Mouse (Mus musculus) hindbrain, embryonic 13.5 days (tissue): ENCODE measurements around the gene Clpp. TPM values are rescaled to one million over a fixed set of nuclear protein-coding genes. Genes with fewer than 3 reads are reported as not detected.

Experiments
- ATAC-seq: fragments of 200-750 bp; cut with Nextera tagmentation; 2 replicates; pipeline ENCODE4 v1.8.0; 2017; ENCODE audit warnings: moderate TSS enrichment; ENCODE audit not compliant: low FRiP score
- H3K27ac ChIP-seq: fragments of 300-500 bp; sonication (generic); 2 replicates; pipeline ENCODE4 v1.5.1; 2015; ENCODE audit warnings: inconsistent platforms, mild to moderate bottlenecking, moderate library complexity
- H3K27me3 ChIP-seq: fragments of 300-500 bp; sonication (generic); 2 replicates; pipeline ENCODE4 v1.6.1; 2015; ENCODE audit warnings: mild to moderate bottlenecking, inconsistent platforms
- H3K36me3 ChIP-seq: fragments of 300-500 bp; sonication (generic); 2 replicates; pipeline ENCODE4 v1.6.1; 2015; ENCODE audit warnings: mild to moderate bottlenecking, inconsistent platforms
- H3K4me1 ChIP-seq: fragments of 300-500 bp; sonication (generic); replicated peaks from 2 replicates; pipeline ENCODE4 v1.6.1; 2015; ENCODE audit warnings: inconsistent platforms
- H3K4me2 ChIP-seq: fragments of 300-500 bp; sonication (generic); 2 replicates; pipeline ENCODE4 v1.6.1; 2015; ENCODE audit warnings: inconsistent platforms, mild to moderate bottlenecking, moderate library complexity
- H3K4me3 ChIP-seq: fragments of 300-500 bp; sonication (generic); 2 replicates; pipeline ENCODE4 v1.5.1; 2015; ENCODE audit warnings: mild to moderate bottlenecking, inconsistent platforms
- H3K9ac ChIP-seq: fragments of 300-500 bp; sonication (generic); 2 replicates; pipeline ENCODE4 v1.6.1; 2015; ENCODE audit warnings: mild to moderate bottlenecking, inconsistent platforms
- H3K9me3 ChIP-seq: fragments of 300-500 bp; sonication (generic); 2 replicates; pipeline ENCODE4 v1.6.1; 2016; ENCODE audit warnings: inconsistent platforms
- WGBS: fragments of 180-500 bp; shearing (Covaris S2); methylation state at CpG from one replicate; pipeline ENCODE4 v1.1.7; 2015; 5-methylcytosine and 5-hydroxymethylcytosine counted together
- polyA plus RNA-seq: library from polyadenylated mRNA; unstranded; fragments of >200 nt; fragmentation: Nextera tagmentation; extraction: Ambion mirVana; gene quantifications from 2 replicates; pipeline ENCODE4 v1.2.1, GENCODE M21; 2015

Clpp gene
- polyA plus RNA-seq, 1 experiment from 2014 or later = 163 TPM

DNA sequence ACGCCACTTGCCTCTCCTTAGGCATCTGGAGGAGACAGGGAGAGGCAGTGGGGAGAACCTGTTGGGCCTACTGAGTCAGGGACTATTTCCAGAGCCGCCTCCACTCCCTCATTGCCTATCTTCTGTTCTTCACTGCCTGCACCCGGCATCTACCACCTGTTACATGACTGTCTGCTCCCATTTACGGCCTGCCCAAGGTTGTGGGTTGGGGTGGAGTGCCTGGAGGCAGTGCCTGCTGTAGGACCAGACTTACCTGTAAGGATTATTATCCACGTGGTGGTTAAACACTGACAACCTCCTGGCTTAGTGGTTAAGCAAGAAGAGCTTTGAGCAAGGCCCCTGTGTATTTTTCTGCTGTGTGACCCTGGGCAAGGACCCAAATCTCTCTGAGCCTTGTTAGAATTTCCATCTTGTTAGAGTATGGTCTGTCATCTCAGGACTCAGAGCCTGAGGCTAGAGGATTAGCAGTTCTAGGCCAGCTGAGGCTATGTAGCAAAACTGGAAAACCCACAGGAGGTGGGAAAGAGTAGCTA lies 15.3 kb upstream of the Clpp start:
- 82% methylated on average over 5 of the region's 5 CpGs for WGBS
- ATAC-seq = no peak
- no peak overlapping the region for H3K27ac ChIP-seq
- no peaks in the 10 kb centered on the region for H3K36me3 ChIP-seq
- H3K4me3 ChIP-seq = no peak overlapping the region
- H3K4me2 ChIP-seq = no peak overlapping the region
- no peak overlapping the region for H3K9ac ChIP-seq
- H3K4me1 ChIP-seq = no peaks in the 10 kb centered on the region
- H3K27me3 ChIP-seq = no peaks in the 10 kb centered on the region
- H3K9me3 ChIP-seq = no peaks in the 10 kb centered on the region

DNA sequence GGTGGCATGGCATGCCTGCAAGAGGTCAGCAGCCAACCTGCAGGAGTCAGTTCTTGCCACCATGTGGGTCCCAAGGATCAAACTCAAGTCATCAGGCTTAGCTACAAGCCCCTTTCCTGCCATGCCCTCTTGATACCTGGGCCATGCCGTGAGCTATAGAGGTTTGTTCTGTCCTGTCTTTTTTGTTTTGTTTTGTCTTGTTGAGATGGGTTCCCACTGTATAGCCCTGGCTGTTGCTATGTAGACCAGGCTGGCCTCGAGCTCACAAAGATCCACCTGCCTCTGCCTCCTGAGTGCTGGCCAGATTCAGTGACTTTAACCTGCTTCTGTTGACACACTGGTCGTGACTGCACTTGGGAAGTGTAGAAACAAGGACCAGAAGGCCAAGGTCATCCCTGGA lies 14.7 kb upstream of the Clpp start:
- no peak overlapping the region for H3K27ac ChIP-seq
- no peak overlapping the region for H3K4me2 ChIP-seq
- no peak for ATAC-seq
- no peaks in the 10 kb centered on the region for H3K27me3 ChIP-seq
- H3K9me3 ChIP-seq = no peaks in the 10 kb centered on the region
- H3K4me3 ChIP-seq = no peak overlapping the region
- WGBS = 84% methylated on average over 3 of the region's 3 CpGs
- no peak overlapping the region for H3K9ac ChIP-seq
- no peaks in the 10 kb centered on the region for H3K4me1 ChIP-seq
- H3K36me3 ChIP-seq = no peaks in the 10 kb centered on the region

DNA sequence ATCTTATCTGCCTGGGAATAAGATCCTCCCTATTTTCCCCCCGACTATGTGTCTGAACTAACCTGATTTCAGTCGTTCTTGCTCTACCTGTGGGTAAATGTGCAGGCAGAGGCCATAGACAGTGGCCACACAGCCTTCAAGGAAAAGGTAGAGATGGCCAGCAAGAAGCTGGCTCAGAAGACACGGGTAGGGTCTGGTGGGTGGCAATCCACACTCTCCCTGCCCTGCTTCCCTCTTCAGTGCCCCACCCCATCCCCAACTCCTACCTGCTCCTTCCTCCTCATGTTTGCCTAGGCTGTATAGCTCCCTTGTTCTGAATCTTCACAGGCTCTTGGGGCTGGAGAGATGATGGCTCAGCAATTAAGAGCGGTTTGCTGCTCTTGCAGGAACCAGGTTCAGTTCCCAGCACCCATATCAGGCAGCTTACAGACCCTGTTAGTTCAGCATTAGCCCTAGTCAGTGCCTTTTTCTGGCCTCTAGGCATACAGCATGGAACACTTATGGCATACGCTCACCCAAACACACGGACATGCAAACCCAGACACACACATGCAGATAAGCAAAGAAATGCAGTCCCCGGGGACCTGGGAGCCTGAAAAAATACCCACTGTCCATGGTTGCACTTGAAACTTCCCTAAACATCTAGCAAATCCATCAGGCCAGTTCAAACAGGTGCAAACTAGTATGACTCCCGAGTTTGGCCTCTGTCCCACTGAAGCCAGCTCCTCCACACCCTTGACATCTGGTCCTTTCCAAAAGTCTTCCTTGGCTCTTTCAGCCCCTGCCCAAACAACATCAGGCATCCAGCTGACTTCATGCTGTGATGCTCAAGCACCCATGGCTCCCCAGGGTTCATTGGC lies 13.3 kb upstream of the Clpp start:
- no peaks in the 10 kb centered on the region for H3K9me3 ChIP-seq
- H3K4me3 ChIP-seq = no peak overlapping the region
- no peaks in the 10 kb centered on the region for H3K4me1 ChIP-seq
- H3K9ac ChIP-seq = no peak overlapping the region
- H3K4me2 ChIP-seq = no peak overlapping the region
- no peak for ATAC-seq
- H3K36me3 ChIP-seq = no peaks in the 10 kb centered on the region
- H3K27ac ChIP-seq = no peak overlapping the region
- 78% methylated on average over 8 of the region's 8 CpGs for WGBS
- no peaks in the 10 kb centered on the region for H3K27me3 ChIP-seq

DNA sequence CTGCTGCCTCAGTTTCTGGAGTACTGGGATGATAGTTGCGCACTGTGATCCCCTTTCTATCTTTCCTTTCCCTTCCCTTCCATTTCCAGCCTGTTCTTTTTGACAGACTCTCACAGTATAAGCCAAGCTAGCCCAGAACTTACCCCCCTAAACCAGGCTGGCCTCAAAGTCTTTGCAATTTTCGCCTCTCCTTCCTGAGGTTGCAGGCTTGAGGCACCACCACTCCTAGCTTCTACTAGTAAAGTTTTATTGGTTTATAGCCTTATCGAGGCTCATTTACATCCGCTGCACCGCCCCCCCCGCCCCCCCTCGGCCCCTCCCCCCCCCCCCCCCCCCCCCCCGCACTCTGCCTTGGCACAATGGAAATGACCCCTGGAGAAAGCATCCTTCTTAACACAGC lies 10.6 kb upstream of the Clpp start:
- no peak for ATAC-seq
- 34% methylated on average over 7 of the region's 8 CpGs for WGBS
- no peaks in the 10 kb centered on the region for H3K27me3 ChIP-seq
- no peak overlapping the region for H3K4me2 ChIP-seq
- H3K9ac ChIP-seq = no peak overlapping the region
- H3K4me1 ChIP-seq = no peaks in the 10 kb centered on the region
- no peaks in the 10 kb centered on the region for H3K9me3 ChIP-seq
- H3K27ac ChIP-seq = no peak overlapping the region
- H3K36me3 ChIP-seq = no peaks in the 10 kb centered on the region
- H3K4me3 ChIP-seq = no peak overlapping the region

DNA sequence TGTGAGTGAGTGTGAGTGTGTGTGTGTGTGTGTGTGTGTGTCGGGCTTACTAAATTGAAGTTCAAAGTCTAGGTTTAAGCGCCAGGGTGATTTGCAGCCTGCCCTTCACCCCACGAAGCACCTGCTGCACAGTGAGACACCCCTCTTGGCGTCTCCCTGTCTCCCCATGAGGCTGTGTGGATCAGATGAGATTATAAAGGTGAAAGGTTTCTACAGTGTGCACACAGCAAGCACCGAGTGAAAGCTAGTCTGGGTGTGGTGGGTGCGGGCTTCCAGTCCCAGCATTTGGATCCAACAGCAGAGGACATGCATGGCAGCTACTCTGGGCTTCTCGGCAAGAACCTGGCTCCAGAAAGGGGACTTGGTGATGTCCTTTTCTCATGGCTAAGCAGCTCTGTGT lies 9.1 kb upstream of the Clpp start:
- no peak for ATAC-seq
- no peaks in the 10 kb centered on the region for H3K4me1 ChIP-seq
- no peak overlapping the region for H3K4me2 ChIP-seq
- no peak overlapping the region for H3K27ac ChIP-seq
- no peaks in the 10 kb centered on the region for H3K27me3 ChIP-seq
- H3K9ac ChIP-seq = no peak overlapping the region
- WGBS = 83% methylated on average over 7 of the region's 7 CpGs
- H3K36me3 ChIP-seq = no peaks in the 10 kb centered on the region
- no peaks in the 10 kb centered on the region for H3K9me3 ChIP-seq
- H3K4me3 ChIP-seq = no peak overlapping the region

DNA sequence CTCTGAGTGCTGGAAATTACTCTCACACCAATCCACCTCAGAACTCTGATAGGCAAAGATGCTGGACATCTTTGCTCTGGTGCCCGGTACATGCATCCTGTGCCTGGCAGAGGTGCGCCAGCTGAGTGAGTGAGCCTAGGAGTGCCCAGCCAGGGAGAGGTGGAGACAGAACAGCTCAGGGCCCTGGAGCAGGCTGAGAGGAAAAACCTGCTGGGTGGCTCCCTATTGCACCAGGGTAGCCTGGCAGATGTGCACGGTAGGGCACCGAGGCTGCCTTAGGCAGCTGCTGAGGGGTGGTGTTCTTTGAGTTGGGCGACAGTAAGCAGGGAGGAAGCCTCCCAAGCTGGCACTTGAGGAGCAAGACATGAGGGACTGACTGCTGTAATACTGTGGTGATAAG lies 8.1 kb upstream of the Clpp start, which contains the start of gene Acer1:
Acer1 (minus strand) TSS at position 114 of the 400 bp plus-strand sequence.
- Histone ChIP-seq H3K27me3 (no peaks in the 10 kb centered on the region), H3K4me2 (no peak within 1 kb of the TSS), H3K9me3 (no peaks in the 10 kb centered on the region), H3K36me3 (no peaks in the 10 kb centered on the region), H3K4me3 (no peak within 1 kb of the TSS), H3K27ac (no peak within 1 kb of the TSS), H3K4me1 (no peaks in the 10 kb centered on the region), H3K9ac (no peak within 1 kb of the TSS)
- 75% methylated on average over 5 of the region's 5 CpGs for WGBS
- no peak for ATAC-seq

DNA sequence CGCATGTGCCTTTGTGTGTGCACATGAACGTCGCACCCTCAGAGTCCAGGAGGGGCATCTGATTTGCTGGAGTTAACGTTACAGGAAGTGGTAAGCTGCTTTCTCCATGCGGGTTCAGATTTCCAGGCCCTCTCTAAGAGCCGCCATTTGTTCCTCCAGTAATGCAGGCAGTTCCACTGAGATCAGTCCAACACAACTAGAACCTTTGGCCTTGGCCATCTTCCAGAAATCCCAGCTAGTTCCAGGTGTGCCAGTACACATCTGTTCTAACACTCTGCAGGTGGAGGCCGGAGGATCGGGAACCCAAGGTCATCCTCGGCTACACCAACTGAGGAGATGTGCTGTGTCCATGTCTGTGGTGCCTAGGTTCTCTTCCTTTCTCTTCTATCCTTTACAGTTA lies 5.2 kb upstream of the Clpp start:
- ATAC-seq = no peak
- no peak overlapping the region for H3K27ac ChIP-seq
- no peaks in the 10 kb centered on the region for H3K9me3 ChIP-seq
- no peaks in the 10 kb centered on the region for H3K4me1 ChIP-seq
- H3K36me3 ChIP-seq = no peaks in the 10 kb centered on the region
- no peaks in the 10 kb centered on the region for H3K27me3 ChIP-seq
- no peak overlapping the region for H3K9ac ChIP-seq
- H3K4me2 ChIP-seq = no peak overlapping the region
- H3K4me3 ChIP-seq = no peak overlapping the region
- 89% methylated on average over 9 of the region's 9 CpGs for WGBS

DNA sequence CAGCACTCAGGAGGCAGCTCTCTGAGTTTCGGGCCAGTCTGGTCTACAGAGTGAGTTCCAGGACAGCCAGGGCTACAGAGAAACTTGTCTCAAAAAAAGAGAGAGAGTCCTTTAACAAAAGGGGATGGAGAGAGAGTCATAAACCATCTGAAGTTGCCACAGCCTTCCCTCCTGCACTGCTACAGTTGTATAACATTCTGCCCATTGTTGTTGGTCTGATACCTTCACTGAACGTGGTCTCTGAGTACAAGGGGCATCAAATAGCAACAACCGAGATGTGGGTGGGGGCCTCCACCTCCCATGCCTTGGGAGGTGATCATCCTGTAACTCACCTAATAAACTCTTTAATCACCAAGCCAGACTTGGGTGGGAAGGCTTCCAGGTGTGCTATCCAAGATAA lies 4.4 kb upstream of the Clpp start:
- no peaks in the 10 kb centered on the region for H3K27me3 ChIP-seq
- H3K9ac ChIP-seq = no peak overlapping the region
- no peaks in the 10 kb centered on the region for H3K36me3 ChIP-seq
- no peak overlapping the region for H3K4me3 ChIP-seq
- ATAC-seq = no peak
- no peaks in the 10 kb centered on the region for H3K9me3 ChIP-seq
- 84% methylated on average over 3 of the region's 3 CpGs for WGBS
- H3K4me1 ChIP-seq = peaks cover under 1% of the 10 kb centered on the region; the same call in 1 of the 2 replicates
- H3K27ac ChIP-seq = no peak overlapping the region
- no peak overlapping the region for H3K4me2 ChIP-seq

DNA sequence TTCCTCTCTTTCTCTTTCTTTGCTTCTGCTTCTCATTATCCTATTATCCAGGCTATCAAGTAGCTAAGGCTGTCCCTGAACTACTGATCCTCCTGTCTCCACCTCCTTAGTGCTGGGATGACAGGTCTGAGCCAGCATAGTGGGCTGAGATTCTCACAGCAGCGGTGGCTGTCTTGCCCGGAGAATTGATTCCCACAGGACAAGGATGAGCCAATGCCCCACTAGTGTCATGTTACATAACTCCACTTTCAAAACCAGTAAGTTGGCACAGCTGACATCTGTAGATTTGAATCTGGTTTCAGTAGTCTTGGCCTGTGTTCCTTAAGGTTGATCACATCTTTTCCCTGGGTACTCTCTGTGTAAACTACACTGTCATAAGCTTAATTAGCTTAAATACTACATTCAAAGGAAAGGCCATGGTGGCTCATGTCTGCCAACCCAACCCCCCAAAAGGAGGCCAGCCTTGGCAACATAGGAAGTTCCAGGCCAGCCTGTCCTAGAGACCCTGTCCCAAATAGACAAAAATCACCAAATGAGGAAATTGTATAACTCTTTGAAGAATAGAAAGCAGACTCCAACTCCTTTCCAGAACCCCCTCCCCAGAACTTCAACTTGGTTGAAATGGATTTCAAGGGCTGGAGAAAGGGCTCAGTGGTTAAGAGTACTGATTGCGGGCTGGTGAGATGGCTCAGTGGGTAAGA lies 3.9 kb upstream of the Clpp start:
- Histone ChIP-seq H3K9me3 (no peaks in the 10 kb centered on the region), H3K27ac (no peak overlapping the region), H3K4me2 (no peak overlapping the region), H3K27me3 (no peaks in the 10 kb centered on the region), H3K4me3 (no peak overlapping the region), H3K4me1 (peaks cover 6% of the 10 kb centered on the region), H3K9ac (no peak overlapping the region), H3K36me3 (no peaks in the 10 kb centered on the region)
- whole genome bisulfite sequencing = 81% methylated on average over 3 of the region's 3 CpGs
- no peak for ATAC-seq

DNA sequence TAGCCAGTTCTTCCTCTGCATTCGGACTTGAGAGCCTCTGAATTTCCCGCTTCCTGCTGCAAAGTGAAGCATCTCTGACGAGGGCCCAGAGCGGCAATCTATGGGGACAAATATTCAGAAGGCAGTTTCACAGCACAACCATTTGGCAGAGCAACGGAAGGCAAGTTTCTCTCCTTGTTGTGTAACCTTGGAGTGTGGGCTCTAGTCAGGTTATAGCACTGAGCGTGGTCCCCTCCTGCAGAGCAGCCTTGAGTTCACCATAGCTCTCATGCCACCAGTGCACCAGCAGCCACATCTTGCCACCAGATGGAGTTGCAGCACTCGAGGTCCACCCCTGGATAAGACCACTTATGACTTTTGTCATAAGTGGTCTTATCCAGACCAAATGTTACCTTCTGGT lies 1.7 kb upstream of the Clpp start:
- Histone ChIP-seq H3K27me3 (no peaks in the 10 kb centered on the region), H3K4me2 (no peak overlapping the region), H3K27ac (no peak overlapping the region), H3K9me3 (no peaks in the 10 kb centered on the region), H3K9ac (no peak overlapping the region), H3K4me3 (no peak overlapping the region), H3K4me1 (peaks cover 19% of the 10 kb centered on the region), H3K36me3 (peaks cover 13% of the 10 kb centered on the region)
- ATAC-seq = no peak
- 83% methylated on average over 7 of the region's 7 CpGs for WGBS

DNA sequence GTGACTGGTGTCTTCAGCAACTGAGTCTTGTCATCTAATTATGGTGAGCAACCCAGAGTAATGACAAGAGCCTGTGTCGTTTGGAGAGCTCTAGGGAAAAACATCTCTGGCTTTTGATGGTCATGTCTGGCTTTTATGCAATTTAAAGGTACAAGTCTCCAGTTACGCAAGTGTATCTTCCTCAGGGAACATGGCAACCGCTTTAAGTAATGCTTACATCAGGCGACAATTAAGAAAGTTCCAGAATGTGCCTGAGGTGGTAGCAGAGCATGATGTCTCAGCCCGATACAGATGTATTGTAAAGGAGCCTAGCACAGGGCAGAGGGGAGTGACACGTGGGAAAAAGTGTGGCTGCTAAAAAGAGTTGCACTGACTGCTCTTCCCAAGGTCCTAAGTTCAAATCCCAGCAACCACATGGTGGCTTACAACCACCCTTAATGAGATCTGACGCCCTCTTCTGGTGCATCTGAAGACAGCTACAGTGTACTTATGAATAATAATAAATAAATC lies 1.1 kb upstream of the Clpp start:
- Histone ChIP-seq H3K4me2 (peak overlapping the region; percentile 69), H3K9me3 (no peaks in the 10 kb centered on the region), H3K4me3 (peak overlapping the region; percentile 69), H3K36me3 (peaks cover 19% of the 10 kb centered on the region), H3K27ac (peak overlapping the region; percentile 88), H3K9ac (peak overlapping the region; percentile 84), H3K4me1 (peaks cover 19% of the 10 kb centered on the region), H3K27me3 (no peaks in the 10 kb centered on the region)
- ATAC-seq = no peak
- 73% methylated on average over 7 of the region's 7 CpGs for WGBS

DNA sequence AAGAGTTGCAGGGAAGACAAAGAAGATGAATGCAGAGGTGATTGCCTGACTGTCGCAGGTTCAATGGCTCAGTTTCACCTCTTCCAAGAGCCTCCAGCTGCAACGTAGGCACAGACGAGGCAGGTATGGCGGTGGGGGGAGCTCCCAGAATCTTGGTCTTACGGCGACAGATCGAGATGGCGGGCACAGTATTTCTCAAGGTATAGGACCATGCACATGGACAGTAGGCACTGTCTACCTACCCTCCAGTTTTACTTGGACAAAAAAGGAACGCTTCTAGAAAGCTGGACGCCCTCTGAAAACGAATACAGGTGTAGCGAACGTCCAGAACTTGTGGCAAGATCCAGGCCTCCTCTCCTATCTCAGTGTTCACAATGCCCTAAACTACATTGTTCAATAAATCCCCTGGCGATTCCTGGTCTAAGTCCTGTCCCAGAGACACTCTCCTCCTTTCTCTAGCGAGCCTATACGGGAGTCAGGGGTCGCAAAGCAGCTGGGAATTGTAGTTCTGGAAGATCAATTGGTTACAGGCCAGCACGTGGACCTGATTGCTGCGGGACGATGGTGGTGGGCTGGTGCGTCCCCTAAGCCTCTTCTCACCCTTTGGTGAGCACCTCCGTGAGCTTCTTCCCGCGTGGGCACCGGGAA lies 514 bp upstream of the Clpp start:
- peaks cover 25% of the 10 kb centered on the region for H3K36me3 ChIP-seq
- ATAC-seq = peak; percentile 96
- 3% methylated on average over 25 of the region's 25 CpGs for WGBS
- H3K4me3 ChIP-seq = peak overlapping the region; percentile 69
- peak overlapping the region; percentile 69 for H3K4me2 ChIP-seq
- peaks cover 19% of the 10 kb centered on the region for H3K4me1 ChIP-seq
- H3K9me3 ChIP-seq = no peaks in the 10 kb centered on the region
- peak overlapping the region; percentile 88 for H3K27ac ChIP-seq
- H3K9ac ChIP-seq = peak overlapping the region; percentile 84
- H3K27me3 ChIP-seq = no peaks in the 10 kb centered on the region
